Mouse (Mus musculus) neural tube, embryonic 13.5 days (tissue): ENCODE measurements around the gene Trit1. TPM values are rescaled to one million over a fixed set of nuclear protein-coding genes. Genes with fewer than 3 reads are reported as not detected.
"Not testable (repeated sequence)": the region's sequence is repeated elsewhere in the genome, so short reads cannot be mapped to it uniquely, and the experiment has no call there.

Source experiments
- ATAC-seq: fragments of 200-750 bp; cut with Nextera tagmentation; 2 replicates; pipeline ENCODE4 v1.8.0; 2017; ENCODE audit warnings: low read depth, mild to moderate bottlenecking, moderate TSS enrichment, moderate library complexity
- H3K27ac ChIP-seq: fragments of 300-500 bp; sonication (generic); replicated peaks from 2 replicates; pipeline ENCODE4 v1.5.1; 2015; ENCODE audit warnings: moderate library complexity, mild to moderate bottlenecking, inconsistent platforms
- H3K27me3 ChIP-seq: fragments of 300-500 bp; sonication (generic); 2 replicates; pipeline ENCODE4 v1.6.1; 2015; ENCODE audit warnings: mild to moderate bottlenecking, inconsistent platforms
- H3K36me3 ChIP-seq: fragments of 300-500 bp; sonication (generic); 2 replicates; pipeline ENCODE4 v1.6.1; 2015; ENCODE audit warnings: mild to moderate bottlenecking, inconsistent platforms
- H3K4me1 ChIP-seq: fragments of 300-500 bp; sonication (generic); replicated peaks from 2 replicates; pipeline ENCODE4 v1.6.1; 2015; ENCODE audit warnings: inconsistent platforms
- H3K4me2 ChIP-seq: fragments of 300-500 bp; sonication (generic); 2 replicates; pipeline ENCODE4 v1.6.1; 2015; ENCODE audit warnings: inconsistent platforms, mild to moderate bottlenecking, moderate library complexity
- H3K4me3 ChIP-seq: fragments of 300-500 bp; sonication (generic); 2 replicates; pipeline ENCODE4 v1.5.1; 2015; ENCODE audit warnings: mild to moderate bottlenecking, inconsistent platforms
- H3K9ac ChIP-seq: fragments of 300-500 bp; sonication (generic); 2 replicates; pipeline ENCODE4 v1.6.1; 2015; ENCODE audit warnings: moderate library complexity, mild to moderate bottlenecking, inconsistent platforms
- H3K9me3 ChIP-seq: fragments of 300-500 bp; sonication (generic); 2 replicates; pipeline ENCODE4 v1.6.1; 2016; ENCODE audit warnings: inconsistent platforms
- WGBS: fragments of 180-500 bp; shearing (Covaris S2); methylation state at CpG from one replicate; pipeline ENCODE4 v1.1.7; 2015; 5-methylcytosine and 5-hydroxymethylcytosine counted together
- polyA plus RNA-seq: library from polyadenylated mRNA; unstranded; fragments of >200 nt; fragmentation: Nextera tagmentation; extraction: Ambion mirVana; gene quantifications from 2 replicates; pipeline ENCODE4 v1.2.1, GENCODE M21; 2015

The Trit1 gene
- polyA plus RNA-seq, 1 experiment from 2014 or later: 23.0 TPM

DNA sequence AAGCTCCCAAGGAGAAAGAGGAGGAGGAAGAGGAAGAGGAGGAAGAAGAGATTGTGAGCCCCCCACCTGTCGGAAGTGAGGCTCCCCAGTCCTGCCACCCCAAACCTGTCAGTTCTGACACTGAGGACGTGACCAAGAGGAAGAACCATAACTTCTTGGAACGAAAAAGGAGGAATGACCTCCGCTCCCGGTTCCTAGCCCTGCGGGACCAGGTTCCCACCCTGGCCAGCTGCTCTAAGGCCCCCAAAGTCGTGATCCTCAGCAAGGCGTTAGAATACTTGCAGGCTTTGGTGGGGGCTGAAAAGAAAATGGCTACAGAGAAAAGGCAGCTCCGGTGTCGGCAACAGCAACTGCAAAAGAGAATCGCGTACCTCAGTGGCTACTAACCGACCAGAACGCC is 16.3 kb upstream of the Trit1 start:
- Histone ChIP-seq H3K27me3 (no peaks in the 10 kb centered on the region), H3K9me3 (no peaks in the 10 kb centered on the region), H3K4me3 (peak overlapping the region; percentile 92), H3K9ac (peak overlapping the region; percentile 73), H3K27ac (peak overlapping the region; percentile 96), H3K4me2 (peak overlapping the region; percentile 84), H3K4me1 (peaks cover 65% of the 10 kb centered on the region), H3K36me3 (peaks cover 27% of the 10 kb centered on the region)
- 26% methylated on average over 14 of the region's 14 CpGs for WGBS
- no peak for ATAC-seq

GRCm38 (mm10) chr4:123000617-123001342 is 15.6 kb upstream of the Trit1 start:
- peak overlapping the region; percentile 73 for H3K9ac ChIP-seq
- 19% methylated on average over 17 of the region's 17 CpGs for whole genome bisulfite sequencing
- H3K9me3 ChIP-seq: no peaks in the 10 kb centered on the region
- peaks cover 27% of the 10 kb centered on the region for H3K36me3 ChIP-seq
- H3K4me1 ChIP-seq: peaks cover 67% of the 10 kb centered on the region
- peak overlapping the region; percentile 92; the same call in 1 of the 2 replicates for H3K4me3 ChIP-seq
- H3K4me2 ChIP-seq: peak overlapping the region; percentile 84
- ATAC-seq: no peak
- H3K27me3 ChIP-seq: no peaks in the 10 kb centered on the region
- peak overlapping the region; percentile 96 for H3K27ac ChIP-seq

DNA sequence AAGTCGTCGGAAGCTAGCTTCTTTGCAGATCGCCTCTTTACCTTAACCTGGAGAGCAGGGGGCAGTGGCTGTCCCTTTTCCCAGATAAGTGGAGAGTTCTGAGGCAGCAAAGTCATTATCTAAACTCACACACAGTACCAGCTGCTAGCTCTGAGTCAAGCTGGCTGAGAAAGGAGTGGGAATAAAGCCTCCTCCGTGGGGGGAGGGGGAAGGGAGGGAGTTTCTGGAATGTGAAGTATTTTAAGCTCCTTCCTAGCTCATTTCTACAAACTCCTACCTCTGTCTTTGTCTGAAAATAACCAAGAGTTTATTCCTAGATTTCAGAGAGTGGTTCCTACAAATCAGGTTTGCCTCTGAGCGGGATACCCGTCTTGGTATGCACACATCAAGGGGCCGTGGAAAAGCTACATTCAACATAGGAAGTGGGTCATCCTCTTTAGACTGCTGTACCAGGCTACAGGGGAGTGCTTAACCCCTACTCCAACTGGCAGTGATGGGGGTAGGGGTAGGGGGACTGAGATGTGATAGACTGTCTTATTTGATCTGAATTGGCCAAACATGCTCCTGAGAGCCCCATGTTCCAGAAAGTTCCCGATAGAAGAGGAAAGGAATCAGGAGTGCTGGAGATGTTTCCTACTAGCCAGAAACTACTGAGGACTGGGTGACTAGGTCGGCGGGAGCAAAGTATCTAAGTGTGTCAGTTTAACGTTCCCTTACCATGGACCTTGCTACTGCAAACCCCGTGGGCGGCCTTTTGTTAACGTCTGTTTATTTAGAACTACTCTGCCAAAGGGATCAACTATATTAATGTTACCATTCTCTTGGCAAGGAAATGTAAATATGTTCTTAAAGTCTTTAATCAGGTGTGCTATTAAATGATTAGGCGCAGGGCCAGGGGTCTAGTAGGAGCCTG is 11.1 kb upstream of the Trit1 start:
- WGBS: 58% methylated on average over 15 of the region's 15 CpGs

DNA sequence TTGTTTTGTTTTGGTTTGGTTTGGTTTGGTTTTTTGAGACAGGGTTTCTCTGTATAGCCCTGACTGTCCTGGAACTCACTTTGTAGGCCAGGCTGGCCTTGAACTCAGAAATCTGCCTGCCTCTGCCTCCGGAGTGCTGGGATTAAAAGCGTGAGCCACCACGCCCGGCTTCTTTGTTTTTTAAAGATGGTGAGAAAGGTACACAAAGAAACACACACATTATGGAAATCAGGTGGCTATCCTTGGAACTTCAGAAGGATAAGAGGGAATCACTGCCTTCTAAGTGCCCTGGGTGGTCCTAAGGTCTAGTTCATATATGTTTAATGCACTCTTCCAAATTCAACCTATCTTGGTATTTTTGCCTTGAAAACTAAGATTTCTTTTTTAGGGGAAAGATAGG is 3.9 kb upstream of the Trit1 start:
- peaks cover 42% of the 10 kb centered on the region for H3K4me1 ChIP-seq
- not testable (repeated sequence) for H3K36me3 ChIP-seq, H3K27me3 ChIP-seq, H3K9me3 ChIP-seq, ATAC-seq, H3K4me2 ChIP-seq, H3K4me3 ChIP-seq
- H3K9ac ChIP-seq: peak overlapping the region; percentile 54; the same call in 1 of the 2 replicates
- WGBS: 87% methylated on average over 4 of the region's 4 CpGs
- peak overlapping the region; percentile 97 for H3K27ac ChIP-seq

More for the DNA sequence above, 11.1 kb upstream of the Trit1 start:
- Histone ChIP-seq H3K9me3 (no peaks in the 10 kb centered on the region), H3K27me3 (no peaks in the 10 kb centered on the region), H3K27ac (no peak overlapping the region), H3K36me3 (peaks cover 22% of the 10 kb centered on the region), H3K4me1 (peaks cover 34% of the 10 kb centered on the region), H3K4me3 (no peak overlapping the region), H3K4me2 (no peak overlapping the region), H3K9ac (no peak overlapping the region)
- ATAC-seq: no peak

DNA sequence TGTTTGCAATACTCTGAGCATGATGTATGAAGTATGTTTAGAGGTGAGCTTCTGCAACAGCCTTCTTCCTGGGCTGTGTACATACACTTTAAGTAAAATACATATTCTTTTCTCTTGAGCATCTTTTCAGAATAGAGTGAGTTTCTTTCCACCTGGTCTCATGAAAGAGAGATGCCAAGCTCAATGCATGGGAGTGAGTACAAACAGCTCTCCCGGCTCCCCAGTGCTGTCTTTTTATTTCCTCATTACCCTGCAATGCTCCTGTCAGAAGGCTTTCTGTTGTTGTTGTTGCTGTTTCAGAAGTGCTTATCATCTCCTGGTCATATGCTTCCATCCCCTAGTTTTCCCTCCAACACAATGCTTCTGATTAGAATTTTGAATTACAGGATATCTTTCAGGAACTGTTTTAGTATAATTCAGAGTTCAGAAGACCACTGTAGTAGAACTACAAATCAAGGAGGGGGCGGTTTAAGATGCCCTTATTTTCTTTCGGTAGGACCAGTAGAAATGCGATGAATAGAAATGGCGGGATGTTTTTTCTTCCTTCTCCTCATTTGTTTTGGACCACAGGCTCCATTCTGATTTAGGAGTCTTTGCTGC is 3.0 kb upstream of the Trit1 start:
- Histone ChIP-seq H3K9ac (peak overlapping the region; percentile 54), H3K36me3 (no peaks in the 10 kb centered on the region), H3K9me3 (no peaks in the 10 kb centered on the region), H3K4me2 (peak overlapping the region; percentile 39), H3K4me1 (peaks cover 52% of the 10 kb centered on the region), H3K27ac (peak overlapping the region; percentile 97), H3K27me3 (no peaks in the 10 kb centered on the region), H3K4me3 (no peak overlapping the region)
- WGBS: 18% methylated on average over 5 of the region's 5 CpGs
- ATAC-seq: no peak

- no peaks in the 10 kb centered on the region for H3K36me3 ChIP-seq
- peaks cover 57% of the 10 kb centered on the region for H3K4me1 ChIP-seq
- H3K27me3 ChIP-seq: no peaks in the 10 kb centered on the region
- peak; percentile 84 for ATAC-seq
- H3K4me2 ChIP-seq: peak overlapping the region; percentile 39
- 4% methylated on average over 3 of the region's 3 CpGs for WGBS
- H3K27ac ChIP-seq: peak overlapping the region; percentile 97
- H3K4me3 ChIP-seq: no peak overlapping the region
- no peak overlapping the region for H3K9ac ChIP-seq
- no peaks in the 10 kb centered on the region for H3K9me3 ChIP-seq
Observed at GRCm38 (mm10) chr4:123013949-123014406, 2.4 kb upstream of the Trit1 start.

- WGBS: 26% methylated on average over 7 of the region's 7 CpGs
- Histone ChIP-seq H3K9me3 (no peaks in the 10 kb centered on the region), H3K27ac (peak overlapping the region; percentile 97), H3K4me3 (no peak overlapping the region), H3K9ac (0 out of 2 replicates have a peak overlapping the region, but pooled peaks have one; percentile 86), H3K4me1 (peaks cover 63% of the 10 kb centered on the region), H3K36me3 (no peaks in the 10 kb centered on the region), H3K4me2 (peak overlapping the region; percentile 39), H3K27me3 (no peaks in the 10 kb centered on the region)
- peak; percentile 59 for ATAC-seq
Observed at GRCm38 (mm10) chr4:123014501-123015282, 1.7 kb upstream of the Trit1 start.

DNA sequence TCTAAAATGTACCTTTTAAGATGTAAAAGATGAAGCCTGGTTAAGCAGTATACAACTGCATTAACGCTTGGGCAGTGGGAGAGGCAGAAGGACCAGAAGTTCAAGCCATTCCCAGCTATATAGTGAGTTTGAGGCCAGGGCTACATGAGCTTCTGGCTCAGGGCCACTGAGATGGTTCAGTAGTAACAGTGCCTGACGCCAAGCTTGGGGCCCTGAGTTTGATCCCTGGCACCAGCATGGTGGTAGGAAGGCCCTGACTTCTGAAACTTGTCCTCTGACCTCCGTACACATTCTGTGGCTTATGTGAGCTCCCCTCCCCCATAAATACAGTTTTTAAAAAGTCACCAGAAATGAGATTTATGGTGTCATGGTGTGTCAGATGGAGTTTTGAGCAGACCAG is 5.2 kb downstream of the Trit1 start:
- H3K36me3 ChIP-seq: peaks cover 27% of the 10 kb centered on the region
- H3K4me1 ChIP-seq: peaks cover 53% of the 10 kb centered on the region
- no peaks in the 10 kb centered on the region for H3K9me3 ChIP-seq
- 95% methylated on average over 3 of the region's 3 CpGs for WGBS
- ATAC-seq: no peak
- no peak overlapping the region for H3K4me3 ChIP-seq
- no peak overlapping the region for H3K9ac ChIP-seq
- no peak overlapping the region for H3K4me2 ChIP-seq
- H3K27ac ChIP-seq: no peak overlapping the region
- no peaks in the 10 kb centered on the region for H3K27me3 ChIP-seq

DNA sequence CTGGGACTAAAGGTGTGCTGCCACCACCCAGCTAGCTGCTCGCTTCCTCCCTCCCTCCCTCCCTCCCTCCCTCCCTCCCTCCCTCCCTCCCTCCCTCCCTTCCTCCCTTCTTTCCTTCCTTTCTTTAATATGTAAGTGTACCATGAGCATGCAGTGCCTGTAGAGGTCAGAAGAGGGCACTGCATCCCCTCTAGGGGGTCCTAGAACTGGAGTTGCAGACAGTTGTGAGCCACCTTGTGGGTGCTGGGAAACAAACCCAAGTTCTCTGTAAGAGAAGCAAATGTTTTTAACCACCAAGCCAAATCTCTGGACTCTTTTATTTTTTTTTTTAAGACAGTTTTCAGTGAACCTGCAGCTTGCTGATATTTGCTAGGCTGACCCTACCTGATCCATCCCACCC is 6.5 kb downstream of the Trit1 start:
- Histone ChIP-seq H3K27ac (no peak overlapping the region), H3K4me1 (peaks cover 43% of the 10 kb centered on the region), H3K36me3 (peaks cover 32% of the 10 kb centered on the region), H3K27me3 (no peaks in the 10 kb centered on the region), H3K4me3 (no peak overlapping the region), H3K9me3 (no peaks in the 10 kb centered on the region), H3K4me2 (no peak overlapping the region), H3K9ac (no peak overlapping the region)
- 82% methylated on average over 1 of the region's 1 CpGs for WGBS
- ATAC-seq: no peak

DNA sequence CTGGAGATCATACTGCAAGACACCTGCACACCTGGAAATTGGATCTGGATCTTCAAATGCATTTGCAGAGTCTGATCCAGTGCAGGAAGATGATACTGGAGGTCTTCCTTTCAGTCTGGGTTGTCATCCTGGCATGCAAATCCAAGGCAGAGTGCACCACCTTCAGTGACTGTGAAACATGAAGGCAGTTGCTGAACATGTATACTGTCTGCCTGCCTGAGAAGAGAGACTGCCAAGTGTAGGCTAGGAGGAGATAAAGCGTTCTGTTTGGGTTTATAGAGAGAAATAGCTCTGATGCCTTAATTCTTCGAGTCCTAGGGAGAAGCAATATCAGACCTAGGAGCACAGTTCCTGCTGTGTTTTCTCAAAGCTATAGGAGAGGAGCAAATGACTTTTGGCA is 9.0 kb downstream of the Trit1 start:
- WGBS: 80% methylated on average over 2 of the region's 2 CpGs

GRCm38 (mm10) chr4:123026161-123026560 is 9.8 kb downstream of the Trit1 start:
- H3K4me1 ChIP-seq: peaks cover 24% of the 10 kb centered on the region
- H3K36me3 ChIP-seq: peaks cover 43% of the 10 kb centered on the region
- no peaks in the 10 kb centered on the region for H3K27me3 ChIP-seq
- 95% methylated on average over 13 of the region's 13 CpGs for WGBS
- H3K9me3 ChIP-seq: no peaks in the 10 kb centered on the region
- H3K9ac ChIP-seq: no peak overlapping the region
- no peak for ATAC-seq
- H3K27ac ChIP-seq: 0 out of 2 replicates have a peak overlapping the region, but pooled peaks have one; percentile 28
- no peak overlapping the region for H3K4me3 ChIP-seq
- no peak overlapping the region for H3K4me2 ChIP-seq

More for the DNA sequence above, 9.0 kb downstream of the Trit1 start:
- Histone ChIP-seq H3K4me2 (no peak overlapping the region), H3K9ac (no peak overlapping the region), H3K4me3 (no peak overlapping the region), H3K36me3 (peaks cover 40% of the 10 kb centered on the region), H3K27me3 (no peaks in the 10 kb centered on the region), H3K27ac (peak overlapping the region; percentile 28; the same call in 1 of the 2 replicates), H3K9me3 (no peaks in the 10 kb centered on the region), H3K4me1 (peaks cover 26% of the 10 kb centered on the region)
- no peak for ATAC-seq
